Comparison of ENCODE assay signal across 8 mouse cellular contexts in genomic region chr11:3452769-3453168, GRCm38 (mm10). TPM values are rescaled to one million over a fixed set of nuclear protein-coding genes. Genes with fewer than 3 reads are reported as not detected.
A peak's percentile ranks its signal among the peaks of the same experiment; 100 is the strongest.
DNase-seq lines count a peak whose midpoint lies in the region; ATAC-seq lines count a peak whose summit lies in the region.

No protein-coding gene starts in this region.

- H3K27ac ChIP-seq in stomach, embryonic 15.5 days, result peak overlapping the region; percentile 93

- peak overlapping the region; percentile 89 for H3K4me2 ChIP-seq in stomach, embryonic 15.5 days

- no peaks in the 10 kb centered on the region for H3K9me3 ChIP-seq in stomach, embryonic 15.5 days

- peaks cover 12% of the 10 kb centered on the region for H3K4me1 ChIP-seq in stomach, embryonic 15.5 days

- peak overlapping the region; percentile 94 for H3K4me3 ChIP-seq in stomach, embryonic 15.5 days (replicated peaks)

- under 1% methylated on average over 9 of the region's 9 CpGs for WGBS in stomach, embryonic 15.5 days

- intact Hi-C loops in left cerebral cortex, postnatal 10 days (cut with DNase I), result no loop called here

- H3K36me3 ChIP-seq in stomach, embryonic 15.5 days, result peaks cover 7% of the 10 kb centered on the region; the same call in 1 of the 2 replicates

- 0 out of 2 replicates have a peak, but pooled peaks have one; percentile 16 for ATAC-seq in stomach, embryonic 15.5 days (ENCODE audit: insufficient read depth, low FRiP score, low read depth)

- peak; percentile 20 to 55 for DNase-seq in left cerebral cortex, postnatal 10 days (ENCODE audit: extremely low spot score in 1 of 2, low spot score in 2 of 2)
- no peak for DNase-seq in left cerebral cortex, adult 11 months (ENCODE audit: low spot score)
- peak; percentile 57 for DNase-seq in cerebellum, adult 11-12 months
- peak; percentile 44 for DNase-seq in forelimb bud, embryonic 11.5 days (ENCODE audit: low read depth, low spot score)
- DNase-seq in kidney, postnatal 14 days, result peak; percentile 48
- DNase-seq in lung, postnatal 14 days, result peak; percentile 12
- DNase-seq in spleen, postnatal 36 days (ENCODE audit: low spot score in 2 of 2), result no peak

- H3K27me3 ChIP-seq in stomach, embryonic 15.5 days (replicated peaks), result no peaks in the 10 kb centered on the region

- peak overlapping the region; percentile 63 for H3K9ac ChIP-seq in stomach, embryonic 15.5 days

RNA-seq across cellular contexts. Expression of gene Rnf185, which starts 0.6 kb away (rescaled TPM):
- total RNA-seq in left cerebral cortex, postnatal 10 days (2021), result 10 to 100 TPM; 22.2 TPM
- 27.6 and 30.0 TPM in 2 replicates for polyA plus RNA-seq in stomach, embryonic 15.5 days (2015; fragmentation: Nextera tagmentation; extraction: Ambion mirVana)

RNA-seq across cellular contexts. Expression of gene Pla2g3, which starts 35.3 kb away (rescaled TPM):
- 10 to 100 TPM in 1 of 2 experiments, 1 to 10 TPM in 1; 6.9 to 19.4 TPM for total RNA-seq in left cerebral cortex, postnatal 10 days (2021)
- 0.48 and 0.82 TPM in 2 replicates for polyA plus RNA-seq in stomach, embryonic 15.5 days (2015; fragmentation: Nextera tagmentation; extraction: Ambion mirVana)

RNA-seq across cellular contexts. Expression of gene Limk2, which starts 43.8 kb away (rescaled TPM):
- total RNA-seq in left cerebral cortex, postnatal 10 days (2021), result 100 to 1,000 TPM; 123 to 126 TPM
- 70.5 and 75.9 TPM in 2 replicates for polyA plus RNA-seq in stomach, embryonic 15.5 days (2015; fragmentation: Nextera tagmentation; extraction: Ambion mirVana)

RNA-seq across cellular contexts. Expression of gene Inpp5j, which starts 51.9 kb away (rescaled TPM):
- total RNA-seq in left cerebral cortex, postnatal 10 days (2021), result 10 to 100 TPM; 34.7 to 40.4 TPM
- 2.9 and 3.4 TPM in 2 replicates for polyA plus RNA-seq in stomach, embryonic 15.5 days (2015; fragmentation: Nextera tagmentation; extraction: Ambion mirVana)

Comparison
In these comparisons a context has a peak if more than half of its experiments do, and no peak if none do; other contexts are left out.
1. DNase-seq: peak in left cerebral cortex, postnatal 10 days (2 of 2), cerebellum, adult 11-12 months (single experiment), forelimb bud, embryonic 11.5 days (single experiment), kidney, postnatal 14 days (single experiment) and lung, postnatal 14 days (single experiment); none in left cerebral cortex, adult 11 months (single experiment) and spleen, postnatal 36 days (0 of 2).